Mouse (Mus musculus) embryonic facial prominence, embryonic 14.5 days (tissue): ENCODE measurements around the gene Gm45623. TPM values are rescaled to one million over a fixed set of nuclear protein-coding genes. Genes with fewer than 3 reads are reported as not detected.

Experiments
- ATAC-seq: fragments of 200-750 bp; cut with Nextera tagmentation; 2 replicates; pipeline ENCODE4 v1.8.0; 2017; ENCODE audit warnings: low read depth, moderate number of reproducible peaks, moderate TSS enrichment
- DNase-seq: peaks from one replicate; pipeline ENCODE4 v3.0.0-alpha.2; 2015; ENCODE audit warnings: low spot score
- H3K27ac ChIP-seq: fragments of 300-500 bp; sonication (generic); replicated peaks from 2 replicates; pipeline ENCODE4 v1.5.1; 2014; ENCODE audit warnings: low read depth, mild to moderate bottlenecking, low read length, moderate library complexity
- H3K27me3 ChIP-seq: fragments of 300-500 bp; sonication (generic); replicated peaks from 2 replicates; pipeline ENCODE4 v1.6.1; 2014; ENCODE audit warnings: low read length; ENCODE audit not compliant: control insufficient read depth, insufficient read depth
- H3K36me3 ChIP-seq: fragments of 300-500 bp; sonication (generic); 2 replicates; pipeline ENCODE4 v1.6.1; 2014; ENCODE audit warnings: low read length, mixed read lengths; ENCODE audit not compliant: control insufficient read depth, insufficient read depth
- H3K4me1 ChIP-seq: fragments of 300-500 bp; sonication (generic); 2 replicates; pipeline ENCODE4 v1.6.1; 2014; ENCODE audit warnings: antibody characterized with exemption, low read length; ENCODE audit not compliant: control insufficient read depth, insufficient read depth
- H3K4me2 ChIP-seq: fragments of 300-500 bp; sonication (generic); 2 replicates; pipeline ENCODE4 v1.6.1; 2014; ENCODE audit warnings: low read depth, mild to moderate bottlenecking, low read length, moderate library complexity, mixed read lengths
- H3K4me3 ChIP-seq: fragments of 300-500 bp; sonication (generic); 2 replicates; pipeline ENCODE4 v1.5.1; 2014; ENCODE audit warnings: low read depth, mild to moderate bottlenecking, low read length
- H3K9ac ChIP-seq: fragments of 300-500 bp; sonication (generic); 2 replicates; pipeline ENCODE4 v1.6.1; 2014; ENCODE audit warnings: low read depth, mild to moderate bottlenecking, low read length, moderate library complexity, mixed read lengths
- H3K9me3 ChIP-seq: fragments of 300-500 bp; sonication (generic); 2 replicates; pipeline ENCODE4 v1.6.1; 2016; ENCODE audit warnings: low read length; ENCODE audit not compliant: control insufficient read depth
- WGBS: fragments of 180-500 bp; shearing (Covaris S2); extraction: QIAGEN DNeasy Blood & Tissue Kit; methylation state at CpG from one replicate; pipeline ENCODE4 v1.1.7; 2014; 5-methylcytosine and 5-hydroxymethylcytosine counted together
- polyA plus RNA-seq: library from polyadenylated mRNA; unstranded; fragments of >200 nt; fragmentation: Nextera tagmentation; extraction: Ambion mirVana; gene quantifications from 2 replicates; pipeline ENCODE4 v1.2.1, GENCODE M21; 2014

Gene Gm45623
- polyA plus RNA-seq, 1 experiment from 2014 or later: 0.49 TPM

GRCm38 (mm10) chr13:56765284-56766032 lies 11.8 kb upstream of the Gm45623 start:
- ATAC-seq (peak; percentile 41; the same call in 1 of the 2 replicates), DNase-seq (no peak)
- Histone ChIP-seq H3K36me3 (no peaks in the 10 kb centered on the region), H3K4me3 (peak overlapping the region; percentile 9; the same call in 1 of the 2 replicates), H3K27me3 (no peaks in the 10 kb centered on the region), H3K4me2 (peak overlapping the region; percentile 48), H3K4me1 (peaks cover 7% of the 10 kb centered on the region), H3K27ac (no peak overlapping the region), H3K9ac (no peak overlapping the region), H3K9me3 (no peaks in the 10 kb centered on the region)
- WGBS: 31% methylated on average over 25 of the region's 25 CpGs

DNA sequence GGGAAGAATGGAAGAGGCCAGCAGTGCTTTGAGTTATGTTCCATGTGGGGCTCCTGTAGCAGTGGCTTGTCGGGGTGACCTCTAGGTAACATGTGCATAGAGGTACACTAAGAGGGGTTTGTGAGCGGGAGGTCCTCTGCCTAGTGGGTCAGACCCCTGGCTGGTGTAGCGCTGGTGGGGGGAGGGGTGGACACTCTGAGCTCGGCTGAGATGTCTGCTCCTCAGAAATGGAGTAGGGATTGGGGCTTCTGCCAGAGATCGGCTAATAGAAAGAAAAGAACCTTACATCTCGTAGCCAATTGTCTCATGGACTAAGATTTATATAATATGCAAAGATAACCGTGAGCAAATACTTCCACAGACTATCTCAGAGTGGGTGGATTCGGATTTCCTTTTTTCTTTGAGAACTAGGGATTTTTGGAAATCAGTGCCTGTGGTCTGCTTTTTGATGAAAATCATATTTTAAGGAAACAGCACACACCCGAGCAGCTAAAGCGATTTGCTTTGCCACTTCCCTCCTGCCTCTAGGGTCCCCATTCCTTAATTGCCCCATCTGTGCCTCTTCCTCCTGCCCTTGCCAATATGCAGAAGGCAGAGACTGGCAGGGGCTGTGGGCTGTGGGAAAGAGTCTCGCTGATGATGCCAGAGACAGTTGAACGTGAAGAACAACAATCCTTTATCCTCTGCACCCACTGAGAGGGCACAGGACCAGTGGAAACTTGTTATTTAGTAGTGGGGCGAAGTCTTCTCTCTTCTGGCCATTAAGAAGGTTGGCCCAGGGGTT lies 9.0 kb upstream of the Gm45623 start:
- DNase-seq: no peak
- Histone ChIP-seq H3K9ac (no peak overlapping the region), H3K27ac (no peak overlapping the region), H3K4me2 (no peak overlapping the region), H3K27me3 (no peaks in the 10 kb centered on the region), H3K4me1 (peaks cover 7% of the 10 kb centered on the region), H3K9me3 (no peaks in the 10 kb centered on the region), H3K4me3 (no peak overlapping the region), H3K36me3 (no peaks in the 10 kb centered on the region)
- 28% methylated on average over 13 of the region's 13 CpGs for WGBS
- ATAC-seq: no peak

DNA sequence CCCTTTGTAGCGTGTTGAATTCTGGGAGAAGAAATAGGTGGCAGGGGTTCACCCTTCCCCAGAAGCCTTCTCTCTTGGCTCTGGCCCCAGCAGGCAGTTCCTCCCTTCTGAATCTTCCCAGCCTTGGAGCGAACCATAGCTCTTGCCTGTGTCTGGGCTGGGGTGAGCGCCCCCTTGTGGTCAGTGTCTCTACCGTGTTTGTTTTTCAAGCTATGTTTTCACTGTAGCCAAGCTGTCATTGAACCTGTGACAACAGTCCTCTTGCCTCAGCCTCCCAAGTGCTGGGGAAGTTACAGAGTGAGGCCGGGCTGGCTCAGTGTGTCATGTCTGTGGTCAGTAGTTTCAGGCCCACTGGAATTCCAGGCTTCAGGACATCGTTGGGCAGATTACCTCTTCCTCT lies 4.9 kb upstream of the Gm45623 start:
- no peak overlapping the region for H3K4me3 ChIP-seq
- peaks cover 6% of the 10 kb centered on the region for H3K4me1 ChIP-seq
- H3K4me2 ChIP-seq: no peak overlapping the region
- no peaks in the 10 kb centered on the region for H3K9me3 ChIP-seq
- H3K36me3 ChIP-seq: no peaks in the 10 kb centered on the region
- WGBS: 29% methylated on average over 6 of the region's 6 CpGs
- ATAC-seq (no peak), DNase-seq (peak; percentile 72)
- H3K27me3 ChIP-seq: peaks cover 20% of the 10 kb centered on the region
- H3K27ac ChIP-seq: no peak overlapping the region
- H3K9ac ChIP-seq: no peak overlapping the region

GRCm38 (mm10) chr13:56757201-56757600 lies 3.6 kb upstream of the Gm45623 start:
- no peak for ATAC-seq
- Histone ChIP-seq H3K27ac (no peak overlapping the region), H3K9me3 (no peaks in the 10 kb centered on the region), H3K4me1 (peaks cover 15% of the 10 kb centered on the region), H3K36me3 (no peaks in the 10 kb centered on the region), H3K4me2 (no peak overlapping the region), H3K27me3 (peaks cover 33% of the 10 kb centered on the region), H3K9ac (no peak overlapping the region), H3K4me3 (no peak overlapping the region)
- DNase-seq: no peak
- WGBS: 47% methylated on average over 11 of the region's 12 CpGs

- Histone ChIP-seq H3K9ac (no peak overlapping the region), H3K27me3 (peaks cover 46% of the 10 kb centered on the region), H3K36me3 (no peaks in the 10 kb centered on the region), H3K27ac (no peak overlapping the region), H3K4me3 (no peak overlapping the region), H3K4me2 (no peak overlapping the region), H3K9me3 (no peaks in the 10 kb centered on the region), H3K4me1 (peaks cover 18% of the 10 kb centered on the region)
- WGBS: 76% methylated on average over 6 of the region's 6 CpGs
- DNase-seq (no peak), ATAC-seq (no peak)
These were observed 2.2 kb upstream of the Gm45623 start for GRCm38 (mm10) chr13:56755871-56756270.

GRCm38 (mm10) chr13:56752474-56753191 lies 994 bp downstream of the Gm45623 start:
- Histone ChIP-seq H3K36me3 (no peaks in the 10 kb centered on the region), H3K4me2 (peak overlapping the region; percentile 98), H3K4me3 (peak overlapping the region; percentile 52), H3K27me3 (peaks cover 49% of the 10 kb centered on the region), H3K9me3 (no peaks in the 10 kb centered on the region), H3K9ac (peak overlapping the region; percentile 65), H3K4me1 (peaks cover 18% of the 10 kb centered on the region), H3K27ac (no peak overlapping the region)
- DNase-seq (peak; percentile 66), ATAC-seq (no peak)
- WGBS: 0% methylated on average over 33 of the region's 41 CpGs

DNA sequence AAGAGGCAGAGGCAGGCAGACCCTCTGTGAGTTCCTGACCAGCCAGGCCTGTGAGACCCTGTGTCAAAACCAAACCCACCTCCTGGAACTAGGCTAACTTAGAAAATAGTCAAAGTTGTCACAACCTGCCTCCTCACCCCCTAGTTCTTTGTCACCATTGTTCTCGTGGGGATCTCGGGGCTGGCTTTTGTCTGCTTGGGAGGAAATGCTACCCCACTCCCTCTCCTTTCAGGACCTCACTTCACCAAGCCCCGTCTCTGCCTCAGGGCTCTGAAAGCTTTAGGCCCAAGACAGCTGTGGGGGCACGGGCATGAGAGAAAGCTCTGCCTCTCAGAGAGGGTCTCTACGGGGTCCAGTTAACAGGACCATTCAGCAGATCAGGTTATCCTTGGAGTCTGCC lies 1.9 kb downstream of the Gm45623 start:
- DNase-seq (no peak), ATAC-seq (no peak)
- WGBS: 24% methylated on average over 5 of the region's 5 CpGs
- Histone ChIP-seq H3K9ac (no peak overlapping the region), H3K27me3 (peaks cover 45% of the 10 kb centered on the region), H3K4me2 (no peak overlapping the region), H3K27ac (no peak overlapping the region), H3K4me3 (no peak overlapping the region), H3K9me3 (no peaks in the 10 kb centered on the region), H3K4me1 (peaks cover 18% of the 10 kb centered on the region), H3K36me3 (no peaks in the 10 kb centered on the region)

GRCm38 (mm10) chr13:56749377-56749776 lies 4.2 kb downstream of the Gm45623 start:
- DNase-seq (no peak), ATAC-seq (no peak)
- no peak overlapping the region for H3K4me2 ChIP-seq
- peaks cover 38% of the 10 kb centered on the region for H3K27me3 ChIP-seq
- no peak overlapping the region for H3K4me3 ChIP-seq
- H3K4me1 ChIP-seq: peaks cover 18% of the 10 kb centered on the region
- no peaks in the 10 kb centered on the region for H3K36me3 ChIP-seq
- 82% methylated on average over 7 of the region's 7 CpGs for WGBS
- H3K9me3 ChIP-seq: no peaks in the 10 kb centered on the region
- no peak overlapping the region for H3K9ac ChIP-seq
- H3K27ac ChIP-seq: no peak overlapping the region
